Mouse (Mus musculus) liver, postnatal 0 days (tissue): Measurements from ENCODE around the gene Aff4.

Source experiments
- CTCF ChIP-seq: sonication (generic); IDR thresholded peaks from 2 replicates; pipeline ENCODE4 v1.5.1; 2016; ENCODE audit warnings: antibody characterized with exemption, low read depth
- EP300 ChIP-seq: IDR thresholded peaks from 2 replicates; pipeline ENCODE4 v1.6.1; 2016; ENCODE audit warnings: antibody characterized with exemption, low read depth, mild to moderate bottlenecking

GRCm38 (mm10) chr11:53463551-53464424, 113.2 kb downstream of the Aff4 start:
- TF ChIP-seq CTCF: no peak
- no peak for TF ChIP-seq EP300
